ENCODE assay signal across 16 mouse cellular contexts in the genomic region with DNA sequence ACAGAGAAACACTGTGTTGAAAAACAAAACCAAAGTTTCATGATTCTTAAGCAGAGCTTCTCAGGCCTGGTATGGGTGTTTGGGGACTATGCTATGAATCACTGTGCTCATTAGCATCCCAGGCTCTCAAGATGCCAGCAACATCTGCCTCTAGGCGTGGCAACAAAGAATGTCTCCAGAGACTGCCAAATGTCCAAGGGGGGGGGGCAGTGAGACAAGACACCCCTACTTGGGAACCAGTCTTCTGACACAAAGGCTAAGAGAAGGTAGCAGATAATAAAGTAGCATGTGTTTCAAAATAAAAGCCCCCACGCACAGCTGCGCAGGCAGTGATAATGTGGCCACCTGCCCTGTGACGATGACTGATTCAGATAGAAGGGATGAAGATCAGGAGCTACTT.
DNase-seq lines count a peak whose midpoint lies in the region; ATAC-seq and TF ChIP-seq lines count a peak whose summit lies in the region.
"Had no signal": no experiment of that assay in that cellular context is flagged by ENCODE, and none has a peak within 500 bp of the region (broad histone marks: within the 10 kb centered on the region; RNA-seq: fewer than 3 reads in every experiment).

No protein-coding gene starts in this region.

- ATAC-seq in liver, embryonic 11.5 days (replicated peaks; ENCODE audit: low FRiP score) = peak; percentile 72

- WGBS in thymus, adult 2 months = 91% methylated on average over 4 of the region's 4 CpGs
- WGBS in liver, embryonic 11.5 days = 57% methylated on average over 4 of the region's 4 CpGs

- no peak overlapping the region for H3K9ac ChIP-seq in liver, embryonic 11.5 days (ENCODE audit: low read depth, low read length)
- H3K9ac ChIP-seq: hindbrain, embryonic 14.5 days; lung, embryonic 14.5 days had no signal

- DNase-seq in gastrocnemius, postnatal 25 days = peak; percentile 40
- no peak for DNase-seq in gastrocnemius, postnatal 10 days
- peak; percentile 66 for DNase-seq in thymus, postnatal 0 days (ENCODE audit: low spot score)
- DNase-seq in thymus, adult 2 months = no peak
- DNase-seq in liver, embryonic 11.5 days (ENCODE audit: low spot score) = no peak
- DNase-seq in splenic B cell, adult 2 months (ENCODE audit: low read depth, low spot score) = peak; percentile 27
- DNase-seq in adrenal gland, adult 8-10 months = no peak
- no peak for DNase-seq in kidney, postnatal 10 days
- DNase-seq: adrenal gland, postnatal 36 days; cerebellum, adult 11 months; kidney, adult 2 months; lung, embryonic 14.5 days; retina, postnatal 1 day had no signal

- no peak overlapping the region for H3K4me2 ChIP-seq in liver, embryonic 11.5 days
- H3K4me2 ChIP-seq: hindbrain, embryonic 14.5 days; lung, embryonic 14.5 days had no signal

- H3K36me3 ChIP-seq in thymus, adult 2 months (ENCODE audit: control insufficient read depth, insufficient read depth, low read length) = no peaks in the 10 kb centered on the region
- H3K36me3 ChIP-seq in liver, embryonic 11.5 days (ENCODE audit: control insufficient read depth, insufficient read depth, low read length) = no peaks in the 10 kb centered on the region
- H3K36me3 ChIP-seq in splenic B cell, adult 2 months (ENCODE audit: control insufficient read depth, insufficient read depth, low read length, poor library complexity, severe bottlenecking) = no peaks in the 10 kb centered on the region

- no peaks in the 10 kb centered on the region for H3K9me3 ChIP-seq in liver, embryonic 11.5 days (ENCODE audit: control insufficient read depth, low read length)
- H3K9me3 ChIP-seq: megakaryocyte, embryonic 14.5 days had no signal

- H3K27me3 ChIP-seq in thymus, adult 2 months (ENCODE audit: control insufficient read depth, insufficient read depth, low read length) = no peaks in the 10 kb centered on the region
- H3K27me3 ChIP-seq in liver, embryonic 11.5 days (replicated peaks; ENCODE audit: control insufficient read depth, insufficient read depth, low read length) = no peaks in the 10 kb centered on the region
- H3K27me3 ChIP-seq in splenic B cell, adult 2 months (ENCODE audit: control insufficient read depth, insufficient read depth, low read length, poor library complexity, severe bottlenecking) = no peaks in the 10 kb centered on the region
- H3K27me3 ChIP-seq: megakaryocyte, embryonic 14.5 days had no signal

- H3K4me3 ChIP-seq in thymus, adult 2 months (ENCODE audit: control insufficient read depth, insufficient read depth, low read length) = no peak overlapping the region
- H3K4me3 ChIP-seq in liver, embryonic 11.5 days (ENCODE audit: low read depth, low read length) = no peak overlapping the region
- H3K4me3 ChIP-seq: megakaryocyte, embryonic 14.5 days had no signal

- TF ChIP-seq CTCF in thymus, adult 2 months (IDR thresholded peaks at IDR 0.05; ENCODE audit: borderline replicate concordance, control insufficient read depth, extremely low read depth, insufficient read depth, low read length, poor library complexity) = no peak

- TF ChIP-seq POLR2A in thymus, adult 2 months (IDR thresholded peaks at IDR 0.05; ENCODE audit: control insufficient read depth, extremely low read depth, insufficient read depth, low read length, poor library complexity) = no peak

- H3K27ac ChIP-seq in thymus, adult 2 months (ENCODE audit: control insufficient read depth, insufficient read depth, low read length) = no peak overlapping the region
- no peak overlapping the region for H3K27ac ChIP-seq in liver, embryonic 11.5 days (ENCODE audit: low read depth, low read length)
- H3K27ac ChIP-seq: hindbrain, embryonic 14.5 days; stomach, postnatal 0 days had no signal

- H3K4me1 ChIP-seq in thymus, adult 2 months (replicated peaks; ENCODE audit: control insufficient read depth, insufficient read depth, low read length) = peaks cover 19% of the 10 kb centered on the region
- peaks cover 12% of the 10 kb centered on the region for H3K4me1 ChIP-seq in liver, embryonic 11.5 days (replicated peaks; ENCODE audit: control insufficient read depth, insufficient read depth, low read length)

Comparison
In these comparisons a context has a peak if more than half of its experiments do, and no peak if none do; other contexts are left out.
1. DNase-seq: peak in gastrocnemius, postnatal 25 days (single experiment), thymus, postnatal 0 days (single experiment) and splenic B cell, adult 2 months (single experiment); none in gastrocnemius, postnatal 10 days (single experiment), thymus, adult 2 months (single experiment), liver, embryonic 11.5 days (single experiment), adrenal gland, adult 8-10 months (single experiment) and kidney, postnatal 10 days (single experiment).